Mouse (Mus musculus) kidney, postnatal 36 days (tissue): Measurements from ENCODE around the gene Tln2.

Experiments used
- DNase-seq, 2 experiments: peaks; one replicate each; pipeline ENCODE4 v3.0.0; 2021 to 2022; ENCODE audit warnings: mixed read lengths in 2 of 2

Tln2 gene

GRCm38 (mm10) chr9:67559603-67560002 is at the start of gene Tln2:
Gene Tln2 (minus strand): TSS chr9:67559703.
- no peak for DNase-seq

GRCm38 (mm10) chr9:67609226-67609625 is 49.7 kb upstream of the Tln2 start:
- no peak for DNase-seq

- DNase-seq: peak in 1 of 2 experiments; percentile 51
Observed at GRCm38 (mm10) chr9:67607786-67608366, 48.4 kb upstream of the Tln2 start.

GRCm38 (mm10) chr9:67607268-67607667 is 47.8 kb upstream of the Tln2 start:
- no peak for DNase-seq

GRCm38 (mm10) chr9:67605867-67606435 is 46.4 kb upstream of the Tln2 start:
- DNase-seq: peak; percentile 58 to 70

- DNase-seq: no peak
Observed at GRCm38 (mm10) chr9:67604940-67605339, 45.4 kb upstream of the Tln2 start.

- DNase-seq: no peak
Observed at GRCm38 (mm10) chr9:67602347-67602746, 42.8 kb upstream of the Tln2 start.

GRCm38 (mm10) chr9:67595221-67595620 is 35.7 kb upstream of the Tln2 start:
- DNase-seq: no peak

GRCm38 (mm10) chr9:67593469-67594141 is 34.1 kb upstream of the Tln2 start:
- DNase-seq: no peak

GRCm38 (mm10) chr9:67592726-67593125 is 33.2 kb upstream of the Tln2 start:
- no peak for DNase-seq

GRCm38 (mm10) chr9:67587111-67587510 is 27.6 kb upstream of the Tln2 start:
- no peak for DNase-seq

- no peak for DNase-seq
Observed at GRCm38 (mm10) chr9:67586489-67586888, 27.0 kb upstream of the Tln2 start.

- peak; percentile 46 to 57 for DNase-seq
Observed at GRCm38 (mm10) chr9:67584871-67585270, 25.4 kb upstream of the Tln2 start.

- peak in 1 of 2 experiments; percentile 22 for DNase-seq
Observed at GRCm38 (mm10) chr9:67581581-67582280, 22.2 kb upstream of the Tln2 start.

- DNase-seq: no peak
Observed at GRCm38 (mm10) chr9:67579541-67579940, 20.0 kb upstream of the Tln2 start.

GRCm38 (mm10) chr9:67574721-67575248 is 15.3 kb upstream of the Tln2 start:
- DNase-seq: no peak

- no peak for DNase-seq
Observed at GRCm38 (mm10) chr9:67573683-67573979, 14.1 kb upstream of the Tln2 start.

- DNase-seq: no peak
Observed at GRCm38 (mm10) chr9:67572790-67573682, 13.5 kb upstream of the Tln2 start.

GRCm38 (mm10) chr9:67565801-67566258 is 6.3 kb upstream of the Tln2 start:
- DNase-seq: no peak

GRCm38 (mm10) chr9:67549811-67550501 is 9.5 kb downstream of the Tln2 start:
- no peak for DNase-seq

- DNase-seq: peak in 1 of 2 experiments; percentile 17
Observed at GRCm38 (mm10) chr9:67549332-67549731, 10.2 kb downstream of the Tln2 start.

GRCm38 (mm10) chr9:67546650-67547049 is 12.9 kb downstream of the Tln2 start:
- DNase-seq: no peak
